Comparison of ENCODE assay signal across 8 mouse cellular contexts in genomic region chr1:143738811-143739210, GRCm38 (mm10). TPM values are rescaled to one million over a fixed set of nuclear protein-coding genes. Genes with fewer than 3 reads are reported as not detected.
A peak's percentile ranks its signal among the peaks of the same experiment; 100 is the strongest.
DNase-seq lines count a peak whose midpoint lies in the region; ATAC-seq and TF ChIP-seq lines count a peak whose summit lies in the region.

No protein-coding gene starts in this region.

- H3K9me3 ChIP-seq in embryonic facial prominence, embryonic 15.5 days (replicated peaks) = no peaks in the 10 kb centered on the region
- no peaks in the 10 kb centered on the region for H3K9me3 ChIP-seq in intestine, embryonic 16.5 days (ENCODE audit: control insufficient read depth, low read length)
- H3K9me3 ChIP-seq in midbrain, embryonic 15.5 days = no peaks in the 10 kb centered on the region

- peaks cover 3% of the 10 kb centered on the region; the same call in 1 of the 2 replicates for H3K36me3 ChIP-seq in spleen, adult 2 months (ENCODE audit: control insufficient read depth, insufficient read depth, low read length)
- H3K36me3 ChIP-seq in embryonic facial prominence, embryonic 15.5 days = peaks cover 21% of the 10 kb centered on the region
- H3K36me3 ChIP-seq in intestine, embryonic 16.5 days (ENCODE audit: control insufficient read depth, insufficient read depth, low read length) = peaks cover 8% of the 10 kb centered on the region; the same call in 1 of the 2 replicates
- no peaks in the 10 kb centered on the region; the same call in 1 of the 2 replicates for H3K36me3 ChIP-seq in midbrain, embryonic 15.5 days (replicated peaks)

- no peak for TF ChIP-seq CTCF in spleen, adult 2 months (IDR thresholded peaks at IDR 0.05; ENCODE audit: extremely low read depth, insufficient read depth, insufficient read length, insufficient replicate concordance)

- no peaks in the 10 kb centered on the region for H3K27me3 ChIP-seq in spleen, adult 2 months (ENCODE audit: control insufficient read depth, insufficient read depth, low read length)
- no peaks in the 10 kb centered on the region for H3K27me3 ChIP-seq in embryonic facial prominence, embryonic 15.5 days
- no peaks in the 10 kb centered on the region for H3K27me3 ChIP-seq in intestine, embryonic 16.5 days (replicated peaks; ENCODE audit: control insufficient read depth, insufficient read depth, low read length)
- H3K27me3 ChIP-seq in midbrain, embryonic 15.5 days (replicated peaks) = no peaks in the 10 kb centered on the region

- H3K4me2 ChIP-seq in embryonic facial prominence, embryonic 15.5 days (replicated peaks) = peak overlapping the region; percentile 72
- H3K4me2 ChIP-seq in intestine, embryonic 16.5 days (ENCODE audit: low read depth, low read length) = peak overlapping the region; percentile 90
- peak overlapping the region; percentile 77 for H3K4me2 ChIP-seq in midbrain, embryonic 15.5 days

- peaks cover 3% of the 10 kb centered on the region; the same call in 1 of the 2 replicates for H3K4me1 ChIP-seq in spleen, adult 2 months (ENCODE audit: control insufficient read depth, insufficient read depth, insufficient read length)
- peaks cover 11% of the 10 kb centered on the region; the same call in 1 of the 2 replicates for H3K4me1 ChIP-seq in embryonic facial prominence, embryonic 15.5 days
- peaks cover 5% of the 10 kb centered on the region for H3K4me1 ChIP-seq in intestine, embryonic 16.5 days (ENCODE audit: control insufficient read depth, insufficient read depth, low read length)
- peaks cover 12% of the 10 kb centered on the region for H3K4me1 ChIP-seq in midbrain, embryonic 15.5 days

- H3K9ac ChIP-seq in embryonic facial prominence, embryonic 15.5 days = peak overlapping the region; percentile 82
- H3K9ac ChIP-seq in intestine, embryonic 16.5 days (ENCODE audit: low read depth, low read length) = peak overlapping the region; percentile 91
- H3K9ac ChIP-seq in midbrain, embryonic 15.5 days = peak overlapping the region; percentile 92

- 7% methylated on average over 11 of the region's 11 CpGs for WGBS in spleen, adult 2 months
- WGBS in embryonic facial prominence, embryonic 15.5 days = 25% methylated on average over 11 of the region's 11 CpGs
- 14% methylated on average over 10 of the region's 11 CpGs for WGBS in intestine, embryonic 16.5 days
- WGBS in midbrain, embryonic 15.5 days = 32% methylated on average over 11 of the region's 11 CpGs

- no peak for ATAC-seq in embryonic facial prominence, embryonic 15.5 days (ENCODE audit: insufficient number of reproducible peaks, low FRiP score, low TSS enrichment, low read depth)
- ATAC-seq in intestine, embryonic 16.5 days = peak; percentile 60
- ATAC-seq in midbrain, embryonic 15.5 days (replicated peaks) = peak; percentile 30

- peak overlapping the region; percentile 85 for H3K4me3 ChIP-seq in spleen, adult 2 months (ENCODE audit: extremely low read depth, insufficient read depth, insufficient read length)
- H3K4me3 ChIP-seq in embryonic facial prominence, embryonic 15.5 days (replicated peaks) = peak overlapping the region; percentile 86
- peak overlapping the region; percentile 80 for H3K4me3 ChIP-seq in intestine, embryonic 16.5 days (ENCODE audit: low read length)
- peak overlapping the region; percentile 93 for H3K4me3 ChIP-seq in midbrain, embryonic 15.5 days

- TF ChIP-seq POLR2A in spleen, adult 2 months (IDR thresholded peaks at IDR 0.05; ENCODE audit: low read depth, low read length) = no peak

- peak in 1 of 2 experiments; percentile 27 for DNase-seq in spleen, adult 2 months (ENCODE audit: low read depth in 1 of 2, low spot score in 2 of 2)
- DNase-seq in spleen, adult 12 weeks (ENCODE audit: low spot score) = no peak
- DNase-seq in urinary bladder, adult 18-20 months (ENCODE audit: low spot score in 2 of 2) = no peak
- no peak for DNase-seq in ovary, postnatal 14 days (ENCODE audit: low spot score)
- DNase-seq in kidney, adult 18-20 months = no peak

- peak overlapping the region; percentile 33; the same call in 1 of the 2 replicates for H3K27ac ChIP-seq in spleen, adult 2 months (ENCODE audit: insufficient read depth, low read length)
- no peak overlapping the region for H3K27ac ChIP-seq in embryonic facial prominence, embryonic 15.5 days (replicated peaks)
- no peak overlapping the region for H3K27ac ChIP-seq in intestine, embryonic 16.5 days (ENCODE audit: low read length)
- peak overlapping the region; percentile 95 for H3K27ac ChIP-seq in midbrain, embryonic 15.5 days

RNA-seq across cellular contexts. Expression of gene Glrx2, which starts 22.7 kb away (rescaled TPM):
- polyA plus RNA-seq in spleen, adult 2 months (2012; rRNA removed) = 9.5 and 11.1 TPM in 2 replicates
- polyA plus RNA-seq in embryonic facial prominence, embryonic 15.5 days (2015; fragmentation: Nextera tagmentation; extraction: Ambion mirVana) = 99.7 and 100.0 TPM in 2 replicates
- 79.9 and 81.3 TPM in 2 replicates for polyA plus RNA-seq in intestine, embryonic 16.5 days (2015; fragmentation: Nextera tagmentation; extraction: Ambion mirVana)
- polyA plus RNA-seq in midbrain, embryonic 15.5 days (2015; fragmentation: Nextera tagmentation; extraction: Ambion mirVana) = 105 and 111 TPM in 2 replicates

RNA-seq across cellular contexts. Expression of gene Cdc73, which starts 36.1 kb away (rescaled TPM):
- 0.65 and 0.95 TPM in 2 replicates for polyA plus RNA-seq in spleen, adult 2 months (2012; rRNA removed)
- polyA plus RNA-seq in embryonic facial prominence, embryonic 15.5 days (2015; fragmentation: Nextera tagmentation; extraction: Ambion mirVana) = 27.3 and 28.7 TPM in 2 replicates
- polyA plus RNA-seq in intestine, embryonic 16.5 days (2015; fragmentation: Nextera tagmentation; extraction: Ambion mirVana) = 7.5 and 8.6 TPM in 2 replicates
- polyA plus RNA-seq in midbrain, embryonic 15.5 days (2015; fragmentation: Nextera tagmentation; extraction: Ambion mirVana) = 18.0 and 18.2 TPM in 2 replicates

RNA-seq across cellular contexts. Expression of gene Trove2, which starts 38.1 kb away (rescaled TPM):
- 0.46 and 0.49 TPM in 2 replicates for polyA plus RNA-seq in spleen, adult 2 months (2012; rRNA removed)
- 18.9 TPM in 2 replicates for polyA plus RNA-seq in embryonic facial prominence, embryonic 15.5 days (2015; fragmentation: Nextera tagmentation; extraction: Ambion mirVana)
- 7.8 and 8.3 TPM in 2 replicates for polyA plus RNA-seq in intestine, embryonic 16.5 days (2015; fragmentation: Nextera tagmentation; extraction: Ambion mirVana)
- 34.6 and 36.0 TPM in 2 replicates for polyA plus RNA-seq in midbrain, embryonic 15.5 days (2015; fragmentation: Nextera tagmentation; extraction: Ambion mirVana)

RNA-seq across cellular contexts. Expression of gene Uchl5, which starts 38.3 kb away (rescaled TPM):
- polyA plus RNA-seq in spleen, adult 2 months (2012; rRNA removed) = 2.7 and 4.9 TPM in 2 replicates
- 71.9 and 78.7 TPM in 2 replicates for polyA plus RNA-seq in embryonic facial prominence, embryonic 15.5 days (2015; fragmentation: Nextera tagmentation; extraction: Ambion mirVana)
- 99.8 and 101 TPM in 2 replicates for polyA plus RNA-seq in intestine, embryonic 16.5 days (2015; fragmentation: Nextera tagmentation; extraction: Ambion mirVana)
- 63.0 and 68.6 TPM in 2 replicates for polyA plus RNA-seq in midbrain, embryonic 15.5 days (2015; fragmentation: Nextera tagmentation; extraction: Ambion mirVana)

Comparison
In these comparisons a context has a peak if more than half of its experiments do, and no peak if none do; other contexts are left out.
1. H3K27ac ChIP-seq: peak in spleen, adult 2 months (single experiment) and midbrain, embryonic 15.5 days (single experiment); none in embryonic facial prominence, embryonic 15.5 days (single experiment) and intestine, embryonic 16.5 days (single experiment).
2. Peak in every context shown above with its lines, with median percentiles within 50 percentile points of each other: H3K4me3 ChIP-seq, H3K4me2 ChIP-seq and H3K9ac ChIP-seq.